Mouse (Mus musculus): ENCODE measurements at regions not wholly inside any gene's neighbourhood (a gene's known extent, or its start where the extent isn't known, plus 50 kb on each side); places are given as distances from the start of the nearest gene placed in this dataset.

DNA sequence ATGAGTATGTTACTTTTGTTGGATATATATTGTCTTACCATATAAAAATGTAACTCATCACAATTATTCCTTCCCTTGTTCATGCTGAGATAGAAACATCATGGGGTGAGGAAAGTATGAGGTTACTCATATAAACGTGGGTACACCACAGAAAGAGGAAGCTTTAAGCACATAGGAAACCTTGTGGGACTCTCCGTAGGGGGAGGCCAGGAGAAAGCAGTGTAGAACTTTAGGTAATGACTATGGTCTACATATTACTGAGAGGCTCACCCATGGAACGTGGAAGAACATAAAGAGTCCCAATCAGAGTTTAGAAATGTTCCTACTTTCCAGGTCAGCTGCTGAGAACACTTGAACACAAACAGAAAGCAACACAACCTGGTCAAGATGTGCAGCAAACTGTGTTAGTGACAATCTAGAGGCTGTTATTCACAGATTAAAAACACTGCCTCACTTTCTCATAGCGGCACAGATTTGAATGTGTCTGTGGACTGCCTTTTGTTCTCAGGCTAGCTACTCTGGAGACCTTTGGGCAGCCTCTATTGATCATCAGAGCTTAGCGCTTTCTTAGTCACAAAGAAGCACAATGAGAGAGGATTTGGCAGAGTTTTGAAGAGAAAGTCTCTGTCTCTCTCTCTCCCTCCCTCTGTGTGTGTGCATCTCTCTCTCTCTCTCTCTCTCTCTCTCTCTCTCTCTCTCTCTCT lies 51.4 kb upstream of the Tab2 start:
- 66% methylated on average over 5 of the region's 5 CpGs for WGBS

More for the DNA sequence above, 51.4 kb upstream of the Tab2 start:
- no peak overlapping the region for H3K27ac ChIP-seq (replicated peaks)
- no peaks in the 10 kb centered on the region for H3K9me3 ChIP-seq
- H3K27me3 ChIP-seq (replicated peaks; ENCODE audit: low read depth, poor library complexity, severe bottlenecking), result no peaks in the 10 kb centered on the region
- H3K4me3 ChIP-seq, result no peak overlapping the region
- H3K4me1 ChIP-seq, result peaks cover 12% of the 10 kb centered on the region
- H3K36me3 ChIP-seq (replicated peaks), result no peaks in the 10 kb centered on the region
- DNase-seq (ENCODE audit: low spot score), result no peak

Measured in embryonic facial prominence, embryonic 10.5 days (tissue).